Mouse (Mus musculus) adrenal gland, adult 8-10 months (tissue): Measurements from ENCODE around the gene Cpsf2. TPM values are rescaled to one million over a fixed set of nuclear protein-coding genes. Genes with fewer than 3 reads are reported as not detected.

Experiments
- total RNA-seq, 4 experiments: library from RNA; stranded (reverse); gene quantifications; 2 replicates each; pipeline ENCODE4 v1.2.4; 2022

Gene Cpsf2
- total RNA-seq, 4 experiments from 2014 or later, result 33.5 to 39.0 (median 37.2) TPM

Other genes with a start within 250 kb of the Cpsf2 start
- gene Fbln5, start 156.9 kb upstream of the Cpsf2 start, total RNA-seq, result 10 to 100 TPM; 37.6 to 66.7 (median 58.3) TPM
- gene Trip11, start 62.7 kb upstream of the Cpsf2 start, total RNA-seq, result 10 to 100 TPM; 38.7 to 43.5 (median 39.6) TPM
- 10 to 100 TPM; 17.7 to 24.6 (median 20.9) TPM for gene Atxn3, start 17.7 kb upstream of the Cpsf2 start, total RNA-seq
- gene Slc24a4, start 152.7 kb downstream of the Cpsf2 start, total RNA-seq, result 1 to 10 TPM in 2 of 4 experiments, under 1 TPM in 2; 0.86 to 1.7 (median 1.3) TPM